Mouse (Mus musculus) liver, embryonic 12.5 days (tissue): ENCODE data around the gene Wdr35. TPM values are rescaled to one million over a fixed set of nuclear protein-coding genes. Genes with fewer than 3 reads are reported as not detected.
"Not testable (repeated sequence)": the region's sequence is repeated elsewhere in the genome, so short reads cannot be mapped to it uniquely, and the experiment has no call there.

ENCODE experiments used
- ATAC-seq: fragments of 200-750 bp; cut with Nextera tagmentation; 2 replicates; pipeline ENCODE4 v1.8.0; 2017; ENCODE audit warnings: moderate number of reproducible peaks, mild to moderate bottlenecking, moderate library complexity
- H3K27ac ChIP-seq: fragments of 300-500 bp; sonication (generic); 2 replicates; pipeline ENCODE4 v1.5.1; 2016; ENCODE audit warnings: mild to moderate bottlenecking
- H3K27me3 ChIP-seq: fragments of 300-500 bp; sonication (generic); replicated peaks from 2 replicates; pipeline ENCODE4 v1.6.1; 2016; ENCODE audit warnings: mild to moderate bottlenecking, moderate library complexity
- H3K36me3 ChIP-seq: fragments of 300-500 bp; sonication (generic); 2 replicates; pipeline ENCODE4 v1.6.1; 2016; ENCODE audit warnings: mild to moderate bottlenecking, moderate library complexity
- H3K4me1 ChIP-seq: fragments of 300-500 bp; sonication (generic); 2 replicates; pipeline ENCODE4 v1.6.1; 2016
- H3K4me2 ChIP-seq: fragments of 300-500 bp; sonication (generic); 2 replicates; pipeline ENCODE4 v1.6.1; 2016; ENCODE audit warnings: mild to moderate bottlenecking, moderate library complexity
- H3K4me3 ChIP-seq: fragments of 300-500 bp; sonication (generic); 2 replicates; pipeline ENCODE4 v1.5.1; 2016; ENCODE audit warnings: mild to moderate bottlenecking, moderate library complexity
- H3K9ac ChIP-seq: fragments of 300-500 bp; sonication (generic); 2 replicates; pipeline ENCODE4 v1.6.1; 2016; ENCODE audit warnings: mild to moderate bottlenecking, moderate library complexity
- H3K9me3 ChIP-seq: fragments of 300-500 bp; sonication (generic); replicated peaks from 2 replicates; pipeline ENCODE4 v1.6.1; 2016; ENCODE audit warnings: mild to moderate bottlenecking, moderate library complexity
- WGBS: fragments of 180-500 bp; shearing (Covaris S2); methylation state at CpG from one replicate; pipeline ENCODE4 v1.1.7; 2016; ENCODE audit not compliant: insufficient replicate concordance; 5-methylcytosine and 5-hydroxymethylcytosine counted together
- polyA plus RNA-seq: library from polyadenylated mRNA; unstranded; fragments of >200 nt; fragmentation: Nextera tagmentation; extraction: Ambion mirVana; gene quantifications from 2 replicates; pipeline ENCODE4 v1.2.1, GENCODE M21; 2016

Gene Wdr35
- 2.4 and 2.5 TPM in 2 replicates for polyA plus RNA-seq

- H3K36me3 ChIP-seq = no peaks in the 10 kb centered on the region
- peaks cover 8% of the 10 kb centered on the region; the same call in 1 of the 2 replicates for H3K4me1 ChIP-seq
- H3K27ac ChIP-seq = no peak within 1 kb of the TSS
- H3K9me3 ChIP-seq = no peaks in the 10 kb centered on the region
- under 1% methylated on average over 45 of the region's 45 CpGs for WGBS
- peak within 1 kb of the TSS; percentile 10; the same call in 1 of the 2 replicates for H3K9ac ChIP-seq
- peak within 1 kb of the TSS; percentile 55 for H3K4me3 ChIP-seq
- H3K27me3 ChIP-seq = peaks cover 28% of the 10 kb centered on the region
- H3K4me2 ChIP-seq = peak within 1 kb of the TSS; percentile 78
- peak; percentile 82 for ATAC-seq
These were observed at the start of gene Wdr35 for GRCm38 (mm10) chr12:8973820-8974465. Gene Wdr35 (plus strand): TSS chr12:8973892.

- Histone ChIP-seq H3K4me1 (peaks cover 68% of the 10 kb centered on the region), H3K4me3 (no peak overlapping the region), H3K27ac (no peak overlapping the region), H3K9ac (no peak overlapping the region), H3K4me2 (no peak overlapping the region), H3K36me3 (peaks cover 38% of the 10 kb centered on the region), H3K9me3 (no peaks in the 10 kb centered on the region), H3K27me3 (no peaks in the 10 kb centered on the region)
- ATAC-seq = no peak
- WGBS = 82% methylated on average over 3 of the region's 3 CpGs
These were observed 46.0 kb upstream of the Wdr35 start for GRCm38 (mm10) chr12:8927652-8928051.

- WGBS = 71% methylated on average over 4 of the region's 4 CpGs
- Histone ChIP-seq H3K27me3 (no peaks in the 10 kb centered on the region), H3K4me1 (peaks cover 59% of the 10 kb centered on the region), H3K36me3 (peaks cover 48% of the 10 kb centered on the region), H3K4me3 (no peak overlapping the region), H3K9ac (no peak overlapping the region), H3K9me3 (no peaks in the 10 kb centered on the region), H3K4me2 (no peak overlapping the region), H3K27ac (no peak overlapping the region)
- ATAC-seq = no peak
These were observed 44.9 kb upstream of the Wdr35 start for GRCm38 (mm10) chr12:8928766-8929165.

GRCm38 (mm10) chr12:8931083-8931482 is 42.6 kb upstream of the Wdr35 start:
- H3K27ac ChIP-seq = no peak overlapping the region
- H3K4me1 ChIP-seq = peaks cover 45% of the 10 kb centered on the region
- WGBS = 33% methylated on average over 4 of the region's 4 CpGs
- peak overlapping the region; percentile 27 for H3K4me2 ChIP-seq
- ATAC-seq = peak; percentile 71
- H3K9ac ChIP-seq = no peak overlapping the region; the same call in 1 of the 2 replicates
- no peaks in the 10 kb centered on the region for H3K27me3 ChIP-seq
- H3K9me3 ChIP-seq = no peaks in the 10 kb centered on the region
- H3K36me3 ChIP-seq = peaks cover 54% of the 10 kb centered on the region
- no peak overlapping the region for H3K4me3 ChIP-seq

GRCm38 (mm10) chr12:8935349-8935748 is 38.3 kb upstream of the Wdr35 start:
- Histone ChIP-seq H3K27ac (no peak overlapping the region), H3K4me1 (peaks cover 19% of the 10 kb centered on the region), H3K4me3 (no peak overlapping the region), H3K4me2 (no peak overlapping the region), H3K9me3 (no peaks in the 10 kb centered on the region), H3K36me3 (peaks cover 75% of the 10 kb centered on the region), H3K9ac (no peak overlapping the region), H3K27me3 (no peaks in the 10 kb centered on the region)
- WGBS = 86% methylated on average over 5 of the region's 5 CpGs
- no peak for ATAC-seq

- not testable (repeated sequence) for H3K4me2 ChIP-seq, ATAC-seq, H3K4me3 ChIP-seq, H3K27me3 ChIP-seq, H3K9ac ChIP-seq, H3K9me3 ChIP-seq, H3K27ac ChIP-seq
- Histone ChIP-seq H3K4me1 (peaks cover 11% of the 10 kb centered on the region), H3K36me3 (peaks cover 75% of the 10 kb centered on the region)
- 59% methylated on average over 4 of the region's 4 CpGs for WGBS
These were observed 37.5 kb upstream of the Wdr35 start for GRCm38 (mm10) chr12:8936210-8936609.

GRCm38 (mm10) chr12:8939490-8939889 is 34.2 kb upstream of the Wdr35 start:
- Histone ChIP-seq H3K36me3 (peaks cover 51% of the 10 kb centered on the region), H3K9me3 (no peaks in the 10 kb centered on the region), H3K4me3 (no peak overlapping the region), H3K9ac (no peak overlapping the region), H3K4me1 (0 out of 2 replicates have a peak, but pooled peaks cover 4% of the 10 kb centered on the region), H3K4me2 (no peak overlapping the region), H3K27me3 (no peaks in the 10 kb centered on the region), H3K27ac (no peak overlapping the region)
- ATAC-seq = no peak
- 81% methylated on average over 4 of the region's 4 CpGs for WGBS

GRCm38 (mm10) chr12:8940011-8941005 is 33.4 kb upstream of the Wdr35 start:
- no peak overlapping the region for H3K27ac ChIP-seq
- WGBS = 64% methylated on average over 12 of the region's 12 CpGs
- H3K9ac ChIP-seq = no peak overlapping the region
- no peak overlapping the region for H3K4me3 ChIP-seq
- no peak for ATAC-seq
- peaks cover 43% of the 10 kb centered on the region for H3K36me3 ChIP-seq
- no peaks in the 10 kb centered on the region for H3K9me3 ChIP-seq
- H3K4me2 ChIP-seq = no peak overlapping the region
- 0 out of 2 replicates have a peak, but pooled peaks cover 4% of the 10 kb centered on the region for H3K4me1 ChIP-seq
- H3K27me3 ChIP-seq = no peaks in the 10 kb centered on the region

- Histone ChIP-seq H3K9ac (no peak overlapping the region), H3K4me3 (no peak overlapping the region), H3K4me2 (no peak overlapping the region), H3K4me1 (0 out of 2 replicates have a peak, but pooled peaks cover 4% of the 10 kb centered on the region), H3K27ac (no peak overlapping the region), H3K27me3 (peaks cover 5% of the 10 kb centered on the region; the same call in 1 of the 2 replicates), H3K36me3 (peaks cover 35% of the 10 kb centered on the region), H3K9me3 (no peaks in the 10 kb centered on the region)
- no peak for ATAC-seq
- WGBS = 50% methylated on average over 4 of the region's 4 CpGs
These were observed 32.5 kb upstream of the Wdr35 start for GRCm38 (mm10) chr12:8941131-8941615.

GRCm38 (mm10) chr12:8941699-8942392 is 31.8 kb upstream of the Wdr35 start:
- Histone ChIP-seq H3K36me3 (peaks cover 28% of the 10 kb centered on the region), H3K9me3 (no peaks in the 10 kb centered on the region), H3K27ac (no peak overlapping the region), H3K4me1 (0 out of 2 replicates have a peak, but pooled peaks cover 4% of the 10 kb centered on the region), H3K4me3 (no peak overlapping the region), H3K27me3 (peaks cover 12% of the 10 kb centered on the region), H3K9ac (no peak overlapping the region), H3K4me2 (no peak overlapping the region)
- WGBS = 28% methylated on average over 4 of the region's 4 CpGs
- no peak for ATAC-seq

- H3K4me1 ChIP-seq = peaks cover 14% of the 10 kb centered on the region
- H3K9ac ChIP-seq = no peak overlapping the region
- no peak for ATAC-seq
- no peak overlapping the region for H3K27ac ChIP-seq
- H3K4me3 ChIP-seq = no peak overlapping the region
- peaks cover 47% of the 10 kb centered on the region for H3K27me3 ChIP-seq
- peak overlapping the region; percentile 74 for H3K4me2 ChIP-seq
- H3K36me3 ChIP-seq = no peaks in the 10 kb centered on the region
- 42% methylated on average over 9 of the region's 9 CpGs for WGBS
- H3K9me3 ChIP-seq = no peaks in the 10 kb centered on the region
These were observed 26.5 kb upstream of the Wdr35 start for GRCm38 (mm10) chr12:8947163-8947562.
